Mouse (Mus musculus): ENCODE results near the gene Nt5c2. TPM values are rescaled to one million over a fixed set of nuclear protein-coding genes. Genes with fewer than 3 reads are reported as not detected.

Nt5c2 gene
- polyA plus RNA-seq, 1 experiment from 2014 or later: 36.1 TPM

DNA sequence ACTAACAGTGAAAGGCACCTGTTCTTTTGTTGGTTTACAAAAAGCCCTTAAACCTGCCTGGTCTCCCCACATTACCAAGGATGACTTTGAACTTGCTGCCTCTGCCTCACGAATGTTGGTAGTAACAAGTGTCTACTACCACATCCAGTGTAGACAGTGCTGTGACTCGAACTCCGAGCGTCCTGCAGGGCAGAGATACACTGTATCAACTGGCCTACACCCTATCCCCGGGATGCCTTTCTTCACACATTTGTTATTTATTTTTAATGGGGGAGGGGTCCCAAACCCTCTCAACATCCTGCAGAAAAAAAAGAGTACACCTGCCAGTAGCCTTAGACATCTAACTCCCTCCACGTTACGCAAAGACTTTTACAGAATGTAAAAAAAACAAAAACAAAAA is 34.9 kb upstream of the Nt5c2 start:
- 7% methylated on average over 7 of the region's 7 CpGs for WGBS (ENCODE audit: insufficient replicate concordance)
- Histone ChIP-seq H3K27ac (ENCODE audit: low read depth) (peak overlapping the region; percentile 85; the same call in 1 of the 2 replicates), H3K4me3 (ENCODE audit: low read depth, low read length) (peak overlapping the region; percentile 84), H3K4me1 (ENCODE audit: insufficient read depth) (peaks cover 15% of the 10 kb centered on the region), H3K9ac (replicated peaks) (peak overlapping the region; percentile 83), H3K36me3 (replicated peaks; ENCODE audit: insufficient read depth, low read length) (0 out of 2 replicates have a peak, but pooled peaks cover 9% of the 10 kb centered on the region), H3K9me3 (ENCODE audit: low read length) (no peaks in the 10 kb centered on the region), H3K4me2 (ENCODE audit: low read depth, low read length) (peak overlapping the region; percentile 97), H3K27me3 (ENCODE audit: insufficient read depth, low read length) (no peaks in the 10 kb centered on the region)
- DNase-seq (no peak), ATAC-seq (no peak)
- TF ChIP-seq CTCF (IDR thresholded peaks at IDR 0.05; ENCODE audit: low read depth) (no peak), EP300 (IDR thresholded peaks at IDR 0.05; ENCODE audit: low read depth) (no peak)

DNA sequence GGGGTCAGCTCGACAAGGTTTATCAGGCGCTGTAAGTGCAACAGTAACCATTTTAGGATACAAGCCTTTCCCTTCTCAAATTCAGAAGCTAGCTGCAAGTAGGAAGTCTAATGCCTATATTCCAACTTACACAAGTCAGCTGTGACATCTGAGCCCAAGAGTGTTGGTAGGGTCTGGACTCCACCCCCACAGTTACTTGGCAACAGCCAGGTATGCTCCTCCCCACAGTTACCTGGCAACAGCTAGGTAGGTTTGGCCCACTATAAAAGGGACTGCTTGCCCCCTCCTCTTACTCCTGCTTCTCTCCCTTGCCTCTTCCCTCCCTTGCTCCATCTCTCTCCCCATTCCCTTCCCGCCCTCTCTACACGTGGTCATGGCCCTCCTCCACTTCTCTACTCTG is 34.1 kb upstream of the Nt5c2 start:
- H3K4me2 ChIP-seq (ENCODE audit: low read depth, low read length): peak overlapping the region; percentile 97; the same call in 1 of the 2 replicates
- no peak for TF ChIP-seq EP300 (IDR thresholded peaks at IDR 0.05; ENCODE audit: low read depth)
- no peaks in the 10 kb centered on the region for H3K27me3 ChIP-seq (ENCODE audit: insufficient read depth, low read length)
- WGBS (ENCODE audit: insufficient replicate concordance): 64% methylated on average over 4 of the region's 4 CpGs
- no peak overlapping the region for H3K27ac ChIP-seq (ENCODE audit: low read depth)
- H3K4me3 ChIP-seq (ENCODE audit: low read depth, low read length): no peak overlapping the region
- ATAC-seq (no peak), DNase-seq (no peak)
- H3K9ac ChIP-seq (replicated peaks): no peak overlapping the region
- H3K9me3 ChIP-seq (ENCODE audit: low read length): no peaks in the 10 kb centered on the region
- peaks cover 15% of the 10 kb centered on the region for H3K4me1 ChIP-seq (ENCODE audit: insufficient read depth)
- H3K36me3 ChIP-seq (replicated peaks; ENCODE audit: insufficient read depth, low read length): 0 out of 2 replicates have a peak, but pooled peaks cover 9% of the 10 kb centered on the region

DNA sequence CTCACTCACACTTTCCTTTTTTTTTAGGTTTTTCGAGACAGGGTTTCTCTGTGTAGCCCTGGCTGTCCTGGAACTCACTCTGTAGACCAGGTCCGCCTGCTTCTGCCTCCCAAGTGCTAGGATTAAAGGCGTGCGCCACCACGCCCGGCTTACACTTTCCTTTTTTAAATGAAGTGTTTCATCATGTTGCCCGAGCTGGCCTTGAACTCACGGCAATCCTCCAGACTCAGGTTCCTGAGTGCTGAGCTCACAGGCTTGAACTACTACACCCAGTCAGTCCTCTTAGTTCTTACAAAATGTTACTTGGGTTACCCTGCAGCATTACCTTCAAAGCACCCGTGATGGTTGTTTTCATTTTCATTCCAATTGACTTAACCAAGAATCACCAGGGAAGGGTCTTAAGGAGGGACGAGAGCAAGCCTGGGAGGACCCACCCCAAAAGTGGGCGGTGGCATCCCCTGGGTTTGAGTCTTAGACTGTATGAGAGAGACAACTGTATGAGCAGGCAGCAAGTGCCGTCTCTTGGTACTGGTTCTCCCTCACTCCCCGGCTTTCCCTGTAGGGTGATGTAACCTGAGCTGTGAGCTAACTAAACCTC is 32.4 kb upstream of the Nt5c2 start:
- TF ChIP-seq CTCF (IDR thresholded peaks at IDR 0.05; ENCODE audit: low read depth): no peak
- TF ChIP-seq EP300 (IDR thresholded peaks at IDR 0.05; ENCODE audit: low read depth): no peak
- DNase-seq: no peak
- no peak overlapping the region for H3K27ac ChIP-seq (ENCODE audit: low read depth)
- H3K9ac ChIP-seq (replicated peaks): no peak overlapping the region
- no peaks in the 10 kb centered on the region for H3K27me3 ChIP-seq (ENCODE audit: insufficient read depth, low read length)
- 0 out of 2 replicates have a peak, but pooled peaks cover 9% of the 10 kb centered on the region for H3K36me3 ChIP-seq (replicated peaks; ENCODE audit: insufficient read depth, low read length)
- H3K4me2 ChIP-seq (ENCODE audit: low read depth, low read length): no peak overlapping the region
- 84% methylated on average over 13 of the region's 13 CpGs for WGBS (ENCODE audit: insufficient replicate concordance)
- ATAC-seq: no peak
- no peaks in the 10 kb centered on the region for H3K9me3 ChIP-seq (ENCODE audit: low read length)
- peaks cover 15% of the 10 kb centered on the region for H3K4me1 ChIP-seq (ENCODE audit: insufficient read depth)
- H3K4me3 ChIP-seq (ENCODE audit: low read depth, low read length): no peak overlapping the region

DNA sequence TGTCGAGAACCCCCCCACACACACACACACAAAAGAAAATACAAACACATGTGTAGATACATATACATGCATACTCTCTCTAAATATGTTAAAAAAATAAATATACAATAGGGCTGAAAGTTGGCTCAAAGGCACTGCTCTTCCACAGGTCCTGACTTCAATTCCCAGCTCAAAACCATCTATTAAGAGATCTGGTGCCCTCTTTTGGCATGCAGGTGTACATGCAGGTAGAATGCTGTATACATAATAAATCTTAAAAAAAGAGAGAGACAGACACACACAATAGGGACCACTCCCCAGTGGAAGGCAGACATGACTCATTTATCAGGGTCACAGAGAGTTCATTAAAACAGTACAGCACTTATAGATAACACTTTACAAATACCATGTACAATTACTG is 31.4 kb upstream of the Nt5c2 start:
- DNase-seq (no peak), ATAC-seq (no peak)
- Histone ChIP-seq H3K27ac (ENCODE audit: low read depth) (no peak overlapping the region), H3K9me3 (ENCODE audit: low read length) (no peaks in the 10 kb centered on the region), H3K36me3 (replicated peaks; ENCODE audit: insufficient read depth, low read length) (0 out of 2 replicates have a peak, but pooled peaks cover 12% of the 10 kb centered on the region), H3K4me3 (ENCODE audit: low read depth, low read length) (no peak overlapping the region), H3K4me1 (ENCODE audit: insufficient read depth) (peaks cover 15% of the 10 kb centered on the region), H3K9ac (replicated peaks) (no peak overlapping the region), H3K27me3 (ENCODE audit: insufficient read depth, low read length) (no peaks in the 10 kb centered on the region), H3K4me2 (ENCODE audit: low read depth, low read length) (no peak overlapping the region)
- TF ChIP-seq EP300 (IDR thresholded peaks at IDR 0.05; ENCODE audit: low read depth): no peak
- TF ChIP-seq CTCF (IDR thresholded peaks at IDR 0.05; ENCODE audit: low read depth): peak; percentile 43
- WGBS (ENCODE audit: insufficient replicate concordance): 84% methylated on average over 1 of the region's 1 CpGs

DNA sequence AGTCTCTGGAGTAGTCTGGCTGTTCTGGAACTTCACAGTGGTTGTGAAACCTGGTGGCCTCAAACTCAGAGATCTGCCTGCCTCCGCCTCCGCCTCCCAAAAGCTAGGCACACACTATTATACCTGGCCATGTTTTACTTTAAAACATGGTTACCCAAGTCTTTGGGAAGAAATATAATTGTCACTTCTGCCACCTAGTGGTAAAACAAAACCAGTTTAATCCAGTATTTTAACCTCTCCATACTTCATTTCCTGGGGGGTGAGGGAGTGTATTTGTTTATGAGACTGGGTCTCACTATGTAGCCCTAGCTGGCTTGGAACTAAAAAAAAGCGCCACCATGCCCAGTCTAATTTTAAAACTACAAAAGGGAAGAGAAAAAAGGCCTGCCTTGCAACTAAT is 28.7 kb upstream of the Nt5c2 start:
- peak; percentile 51 for TF ChIP-seq CTCF (IDR thresholded peaks at IDR 0.05; ENCODE audit: low read depth)
- TF ChIP-seq EP300 (IDR thresholded peaks at IDR 0.05; ENCODE audit: low read depth): no peak
- no peak overlapping the region for H3K27ac ChIP-seq (ENCODE audit: low read depth)
- DNase-seq (no peak), ATAC-seq (no peak)
- no peak overlapping the region for H3K9ac ChIP-seq (replicated peaks)
- H3K4me1 ChIP-seq (ENCODE audit: insufficient read depth): no peaks in the 10 kb centered on the region
- no peaks in the 10 kb centered on the region for H3K9me3 ChIP-seq (ENCODE audit: low read length)
- no peak overlapping the region for H3K4me3 ChIP-seq (ENCODE audit: low read depth, low read length)
- H3K36me3 ChIP-seq (replicated peaks; ENCODE audit: insufficient read depth, low read length): peaks cover 20% of the 10 kb centered on the region; the same call in 1 of the 2 replicates
- no peak overlapping the region for H3K4me2 ChIP-seq (ENCODE audit: low read depth, low read length)
- 65% methylated on average over 3 of the region's 3 CpGs for WGBS (ENCODE audit: insufficient replicate concordance)
- no peaks in the 10 kb centered on the region for H3K27me3 ChIP-seq (ENCODE audit: insufficient read depth, low read length)

DNA sequence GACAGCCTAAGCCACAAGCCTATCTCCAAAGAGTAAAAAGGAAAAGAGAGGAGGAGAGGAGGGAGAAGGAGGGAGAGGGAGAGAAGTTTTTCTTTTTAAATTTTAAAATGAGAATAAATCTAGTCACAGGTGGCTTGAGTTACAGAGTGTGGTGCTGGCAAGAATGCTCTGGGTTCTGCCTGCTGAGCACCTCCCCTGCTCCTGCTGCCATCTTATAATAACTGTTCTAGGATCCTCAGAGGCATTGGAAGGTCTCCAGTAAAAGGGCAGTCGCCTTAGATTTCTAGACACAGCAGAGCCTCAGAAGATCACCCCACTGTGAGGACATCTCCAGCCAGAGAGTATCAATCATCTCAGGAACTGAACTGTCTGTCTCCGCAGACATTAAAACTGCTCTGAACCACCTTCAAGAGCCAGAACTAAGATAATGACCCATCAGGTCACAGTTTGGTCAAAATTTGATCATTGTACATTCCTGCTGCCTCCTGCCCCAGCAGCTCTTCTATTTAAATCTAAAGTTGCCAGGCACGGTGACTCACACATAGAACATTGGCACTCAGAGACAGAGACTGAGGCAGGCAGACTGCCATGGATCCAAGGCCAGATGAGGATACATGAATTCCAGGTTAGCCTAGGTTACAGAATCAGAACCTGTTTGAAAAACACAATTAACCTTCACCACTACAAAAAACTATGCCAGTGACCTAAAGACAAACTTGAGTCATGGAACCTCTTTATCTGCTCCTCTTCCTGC is 25.9 kb upstream of the Nt5c2 start:
- TF ChIP-seq EP300 (IDR thresholded peaks at IDR 0.05; ENCODE audit: low read depth): no peak
- no peak for TF ChIP-seq CTCF (IDR thresholded peaks at IDR 0.05; ENCODE audit: low read depth)
- Histone ChIP-seq H3K9me3 (ENCODE audit: low read length) (no peaks in the 10 kb centered on the region), H3K4me2 (ENCODE audit: low read depth, low read length) (no peak overlapping the region), H3K9ac (replicated peaks) (no peak overlapping the region), H3K27me3 (ENCODE audit: insufficient read depth, low read length) (no peaks in the 10 kb centered on the region), H3K4me1 (ENCODE audit: insufficient read depth) (no peaks in the 10 kb centered on the region), H3K27ac (ENCODE audit: low read depth) (no peak overlapping the region), H3K36me3 (replicated peaks; ENCODE audit: insufficient read depth, low read length) (peaks cover 22% of the 10 kb centered on the region), H3K4me3 (ENCODE audit: low read depth, low read length) (no peak overlapping the region)
- DNase-seq (no peak), ATAC-seq (no peak)
- WGBS (ENCODE audit: insufficient replicate concordance): 83% methylated on average over 3 of the region's 3 CpGs

Measured in liver, postnatal 0 days (tissue).